Mouse (Mus musculus): ENCODE measurements around the gene Tsc1. TPM values are rescaled to one million over a fixed set of nuclear protein-coding genes. Genes with fewer than 3 reads are reported as not detected.

Gene Tsc1
- polyA plus RNA-seq, 3 experiments from 2014 or later, result 11.8 to 24.1 (median 20.5) TPM

- no peak for ATAC-seq
Observed at GRCm38 (mm10) chr2:28616358-28616757, 24.7 kb upstream of the Tsc1 start.

GRCm38 (mm10) chr2:28616874-28617273 lies 24.2 kb upstream of the Tsc1 start:
- ATAC-seq, result no peak

- ATAC-seq, result no peak
Observed at GRCm38 (mm10) chr2:28617498-28618486, 23.2 kb upstream of the Tsc1 start.

GRCm38 (mm10) chr2:28618777-28619336 lies 22.2 kb upstream of the Tsc1 start:
- ATAC-seq, result no peak

- ATAC-seq, result no peak
Observed at GRCm38 (mm10) chr2:28619369-28619768, 21.7 kb upstream of the Tsc1 start.

GRCm38 (mm10) chr2:28620522-28620921 lies 20.5 kb upstream of the Tsc1 start:
- ATAC-seq, result no peak

- ATAC-seq, result no peak
Observed at GRCm38 (mm10) chr2:28621111-28621510, 19.9 kb upstream of the Tsc1 start.

- ATAC-seq, result no peak
Observed at GRCm38 (mm10) chr2:28621664-28622171, 19.3 kb upstream of the Tsc1 start, which contains the start of gene Gfi1b. TSS of gene Gfi1b (minus strand) at chr2:28621982.

- no peak for ATAC-seq
Observed at GRCm38 (mm10) chr2:28622521-28623124, 18.4 kb upstream of the Tsc1 start.

GRCm38 (mm10) chr2:28624870-28625269 lies 16.2 kb upstream of the Tsc1 start:
- ATAC-seq, result no peak

- ATAC-seq, result no peak
Observed at GRCm38 (mm10) chr2:28626038-28626437, 15.0 kb upstream of the Tsc1 start.

- ATAC-seq, result no peak
Observed at GRCm38 (mm10) chr2:28628053-28628452, 13.0 kb upstream of the Tsc1 start.

GRCm38 (mm10) chr2:28629911-28630381 lies 11.1 kb upstream of the Tsc1 start:
- ATAC-seq, result no peak

GRCm38 (mm10) chr2:28632626-28633025 lies 8.4 kb upstream of the Tsc1 start:
- ATAC-seq, result no peak

- no peak for ATAC-seq
Observed at GRCm38 (mm10) chr2:28633136-28633535, 7.9 kb upstream of the Tsc1 start.

- ATAC-seq, result no peak
Observed at GRCm38 (mm10) chr2:28635199-28635598, 5.8 kb upstream of the Tsc1 start.

GRCm38 (mm10) chr2:28637106-28637845 lies 3.8 kb upstream of the Tsc1 start:
- no peak for ATAC-seq

- ATAC-seq, result no peak
Observed at GRCm38 (mm10) chr2:28638352-28638751, 2.7 kb upstream of the Tsc1 start.

- no peak for ATAC-seq
Observed at GRCm38 (mm10) chr2:28638886-28639285, 2.1 kb upstream of the Tsc1 start.

GRCm38 (mm10) chr2:28639794-28640193 lies 1.2 kb upstream of the Tsc1 start:
- ATAC-seq, result no peak

- no peak for ATAC-seq
Observed at GRCm38 (mm10) chr2:28641435-28641941, 460 bp downstream of the Tsc1 start.

- ATAC-seq, result no peak
Observed at GRCm38 (mm10) chr2:28643081-28643480, 2.1 kb downstream of the Tsc1 start.
